Mouse (Mus musculus) granulocyte monocyte progenitor cell, adult 5-6 weeks (primary cell): ENCODE measurements around the gene Zxdc. TPM values are rescaled to one million over a fixed set of nuclear protein-coding genes. Genes with fewer than 3 reads are reported as not detected.
A peak's percentile ranks its signal among the peaks of the same experiment; 100 is the strongest.

Experiments
- ATAC-seq: replicated peaks from 2 replicates; pipeline ENCODE4 v1.8.0; 2016; ENCODE audit warnings: mild to moderate bottlenecking, moderate TSS enrichment, inconsistent platforms; ENCODE audit not compliant: poor library complexity, severe bottlenecking
- total RNA-seq, 2 experiments: library from RNA; stranded (forward) in 1 of 2; stranded (reverse) in 1 of 2; fragments of 200-712, 200-1000 nt in 1 of 2; fragments of >200 nt in 1 of 2; fragmentation: Nextera tagmentation in 1 of 2; gene quantifications; 2 replicates each; pipeline ENCODE4 v1.2.3; 2014 to 2017

Gene Zxdc
- total RNA-seq, 2 experiments from 2014 or later: 12.6 to 13.3 TPM

GRCm38 (mm10) chr6:90369725-90370553, 647 bp downstream of the Zxdc start:
- peak; percentile 40 for ATAC-seq

GRCm38 (mm10) chr6:90374647-90375046, 5.4 kb downstream of the Zxdc start:
- no peak for ATAC-seq

- peak; percentile 93 for ATAC-seq
Measured at GRCm38 (mm10) chr6:90377708-90378107, 8.4 kb downstream of the Zxdc start.

- no peak for ATAC-seq
Measured at GRCm38 (mm10) chr6:90381465-90381864, 12.2 kb downstream of the Zxdc start.

- ATAC-seq: no peak; the same call in 1 of the 2 replicates
Measured at GRCm38 (mm10) chr6:90390629-90391028, 21.3 kb downstream of the Zxdc start.

- ATAC-seq: no peak
Measured at GRCm38 (mm10) chr6:90393948-90394347, 24.7 kb downstream of the Zxdc start.

- ATAC-seq: no peak
Measured at GRCm38 (mm10) chr6:90395751-90396150, 26.5 kb downstream of the Zxdc start.

GRCm38 (mm10) chr6:90397291-90397690, 28.0 kb downstream of the Zxdc start:
- ATAC-seq: no peak

- no peak for ATAC-seq
Measured at GRCm38 (mm10) chr6:90408632-90409031, 39.3 kb downstream of the Zxdc start.

GRCm38 (mm10) chr6:90410972-90411371, 41.7 kb downstream of the Zxdc start:
- no peak for ATAC-seq

GRCm38 (mm10) chr6:90411926-90412325, 42.6 kb downstream of the Zxdc start:
- no peak for ATAC-seq

- peak; percentile 97 for ATAC-seq
Measured at GRCm38 (mm10) chr6:90422565-90422964, 53.3 kb downstream of the Zxdc start.

GRCm38 (mm10) chr6:90425361-90425760, 56.1 kb downstream of the Zxdc start:
- ATAC-seq: no peak

GRCm38 (mm10) chr6:90426003-90426402, 56.7 kb downstream of the Zxdc start:
- ATAC-seq: no peak

GRCm38 (mm10) chr6:90428380-90428974, 59.2 kb downstream of the Zxdc start, which contains the start of gene Cfap100:
Gene Cfap100 (minus strand): TSS chr6:90428797.
- peak; percentile 81 for ATAC-seq

GRCm38 (mm10) chr6:90429911-90430310, 60.6 kb downstream of the Zxdc start:
- no peak for ATAC-seq

- ATAC-seq: no peak
Measured at GRCm38 (mm10) chr6:90431487-90431886, 62.2 kb downstream of the Zxdc start.

- no peak for ATAC-seq
Measured at GRCm38 (mm10) chr6:90434687-90435086, 65.4 kb downstream of the Zxdc start.

- ATAC-seq: peak; percentile 89
Measured at GRCm38 (mm10) chr6:90435195-90435618, 65.9 kb downstream of the Zxdc start.

- no peak for ATAC-seq
Measured at GRCm38 (mm10) chr6:90436192-90436907, 67.1 kb downstream of the Zxdc start.

- ATAC-seq: no peak
Measured at GRCm38 (mm10) chr6:90437041-90437440, 67.7 kb downstream of the Zxdc start.
